Mouse (Mus musculus): ENCODE results near the gene Tnrc18.
A peak's percentile ranks its signal among the peaks of the same experiment; 100 is the strongest.

Tnrc18 gene

GRCm38 (mm10) chr5:142692971-142693737 lies 124.3 kb downstream of the Tnrc18 start:
- no peak for DNase-seq (ENCODE audit: low spot score in 2 of 2)

GRCm38 (mm10) chr5:142692248-142692647 lies 125.2 kb downstream of the Tnrc18 start, which contains the start of gene Slc29a4:
TSS of gene Slc29a4 (plus strand) at chr5:142692512.
- peak in 1 of 2 experiments; percentile 57 for DNase-seq (ENCODE audit: low spot score in 2 of 2)

GRCm38 (mm10) chr5:142690343-142690742 lies 127.1 kb downstream of the Tnrc18 start:
- DNase-seq (ENCODE audit: low spot score in 2 of 2): no peak

GRCm38 (mm10) chr5:142688866-142689265 lies 128.6 kb downstream of the Tnrc18 start:
- DNase-seq (ENCODE audit: low spot score in 2 of 2): no peak

GRCm38 (mm10) chr5:142682529-142682928 lies 134.9 kb downstream of the Tnrc18 start:
- DNase-seq (ENCODE audit: low spot score in 2 of 2): no peak

- DNase-seq (ENCODE audit: low spot score in 2 of 2): no peak
These were observed 135.6 kb downstream of the Tnrc18 start for GRCm38 (mm10) chr5:142681911-142682310.

GRCm38 (mm10) chr5:142679065-142679464 lies 138.4 kb downstream of the Tnrc18 start:
- no peak for DNase-seq (ENCODE audit: low spot score in 2 of 2)

- DNase-seq (ENCODE audit: low spot score in 2 of 2): no peak
These were observed 139.3 kb downstream of the Tnrc18 start for GRCm38 (mm10) chr5:142678141-142678571.

Measured in frontal cortex, postnatal 25 days (tissue).